Mouse (Mus musculus) hindlimb bud, embryonic 11.5 days (tissue): ENCODE measurements around the gene Kdm8.

ENCODE experiments used
- DNase-seq: peaks from one replicate; pipeline ENCODE4 v3.0.0-alpha.2; 2012; ENCODE audit warnings: low read depth, low spot score; ENCODE audit errors: extremely low spot score

Kdm8 gene

DNA sequence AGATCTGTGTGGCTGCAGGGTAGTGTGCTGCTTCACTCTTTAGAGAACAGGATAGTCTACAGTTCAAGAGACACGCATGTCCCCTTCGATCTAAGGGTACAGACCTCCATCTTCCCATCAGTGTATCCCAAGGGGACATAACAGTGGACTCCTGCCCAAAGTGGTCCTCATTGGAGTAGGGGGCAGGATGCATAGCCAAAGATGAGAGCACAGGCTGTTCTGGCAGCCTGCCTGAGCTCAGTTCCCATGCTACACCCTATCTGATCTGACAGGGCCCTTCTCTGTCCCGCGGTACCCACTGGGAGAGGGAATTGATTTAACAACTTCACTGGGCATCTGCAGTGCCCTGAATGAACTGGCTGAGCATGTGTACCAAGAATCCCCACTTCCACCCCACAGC is 9.2 kb downstream of the Kdm8 start:
- no peak for DNase-seq

DNA sequence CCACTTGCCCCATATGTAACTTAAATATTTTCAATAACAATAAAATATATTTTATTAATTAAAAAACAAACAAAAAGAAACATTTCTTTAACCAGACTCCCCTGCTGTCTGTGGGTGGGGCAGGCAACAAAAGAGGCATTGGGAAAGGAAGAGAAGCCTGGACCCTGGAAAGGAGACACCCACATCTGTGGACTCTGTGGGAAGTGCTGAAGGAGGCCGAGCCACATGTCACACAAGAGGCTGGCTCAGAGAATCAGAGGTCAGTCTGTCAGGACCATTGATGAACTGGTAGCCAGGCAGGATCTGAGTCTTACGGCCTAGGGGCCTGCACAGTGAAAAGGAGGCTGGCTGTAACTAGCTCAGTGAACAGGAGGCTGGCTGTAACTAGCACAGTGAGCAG is 17.7 kb downstream of the Kdm8 start:
- DNase-seq = no peak

DNA sequence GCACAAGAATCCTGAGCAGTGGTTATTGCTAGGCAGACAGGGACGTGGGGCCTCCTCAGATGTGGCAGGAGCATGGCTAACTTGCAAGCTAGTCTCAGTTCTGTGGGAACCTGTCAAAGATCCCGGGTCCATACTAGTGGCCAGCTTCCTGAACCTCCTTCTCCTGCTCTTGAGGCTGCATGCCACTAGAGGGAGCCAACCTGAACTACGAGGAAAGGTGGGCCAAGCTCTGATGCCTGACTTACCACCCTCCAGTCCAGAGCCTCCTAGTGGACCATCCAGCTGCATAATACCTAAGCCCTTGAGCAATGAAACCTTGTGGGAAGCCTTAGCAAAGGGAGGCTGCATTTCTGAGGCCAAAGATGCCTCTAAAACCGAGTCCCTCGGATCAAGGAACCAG is 25.5 kb downstream of the Kdm8 start:
- DNase-seq = peak; percentile 39

DNA sequence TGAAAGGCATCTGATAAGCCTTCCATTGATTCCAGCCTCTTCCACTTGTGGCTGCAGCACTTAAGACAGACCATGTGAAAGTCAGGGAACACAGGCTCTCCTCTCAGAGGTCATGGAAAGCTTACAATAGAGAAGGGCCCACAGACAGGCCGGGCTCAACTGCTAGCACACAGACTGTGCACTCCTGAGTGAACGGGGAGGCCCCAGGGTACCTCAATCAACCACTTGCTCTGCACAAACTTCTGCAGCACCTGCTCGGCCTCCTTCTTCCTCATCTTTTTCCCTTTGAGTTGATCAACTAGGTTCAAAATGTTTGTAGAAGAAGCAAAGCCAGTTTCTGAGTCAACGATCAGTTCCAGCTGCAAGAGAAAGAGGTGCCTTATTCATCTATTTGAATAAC is 26.4 kb downstream of the Kdm8 start:
- DNase-seq = no peak

DNA sequence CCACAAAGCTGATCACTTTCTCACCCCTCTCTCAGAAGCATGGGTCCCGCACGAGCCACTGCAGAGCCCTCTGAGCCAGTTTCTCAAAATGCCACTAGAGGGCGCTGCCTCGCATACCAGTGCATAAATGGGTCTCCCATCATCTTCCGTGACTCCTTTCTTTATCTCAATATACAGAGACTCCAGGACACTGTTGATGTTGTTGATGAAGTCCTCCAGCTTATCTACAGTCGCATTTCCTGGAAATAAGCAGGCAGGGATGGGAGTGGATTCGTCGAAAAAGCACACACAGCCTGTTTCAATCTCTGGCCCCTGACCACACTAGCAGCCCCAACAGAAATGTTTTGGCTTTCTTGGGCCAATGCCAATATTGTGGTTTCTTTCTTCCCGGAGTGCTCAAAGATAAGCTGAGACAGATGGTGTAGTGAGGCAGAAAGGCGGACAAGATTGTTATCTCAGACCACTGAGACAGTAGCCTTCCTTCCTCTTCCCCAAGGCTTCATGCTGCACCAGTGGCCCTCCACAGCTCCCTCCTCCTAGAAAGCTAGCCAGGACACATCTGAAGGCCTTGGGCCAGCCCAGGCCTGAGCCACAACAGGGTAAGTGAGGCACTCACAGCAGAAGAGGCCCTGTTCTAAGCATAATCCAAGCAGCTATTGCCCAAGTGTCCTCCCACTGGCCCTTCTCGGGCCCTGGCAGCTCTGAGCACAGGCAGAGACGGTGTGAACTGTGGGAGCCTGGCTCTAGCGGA is 27.7 kb downstream of the Kdm8 start:
- DNase-seq = peak; percentile 50

DNA sequence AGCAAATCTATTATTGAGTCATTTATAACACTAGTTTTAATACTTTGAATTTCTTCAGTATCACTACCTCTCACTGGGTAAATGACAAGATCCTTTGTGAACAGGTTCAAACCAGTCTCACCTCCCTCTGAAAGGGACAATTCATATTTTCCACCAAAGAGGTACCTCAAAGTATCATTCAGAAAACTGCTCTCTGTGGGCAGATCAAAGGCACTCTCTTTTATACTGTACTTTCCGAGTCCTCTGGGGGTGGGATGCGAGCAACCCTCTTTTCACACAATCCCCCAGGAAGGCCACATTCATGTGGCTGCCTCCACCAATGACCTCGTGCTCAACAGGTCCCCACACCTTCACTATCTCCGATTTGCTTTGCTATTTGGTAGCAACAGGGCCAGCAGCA is 30.1 kb downstream of the Kdm8 start:
- DNase-seq = no peak

DNA sequence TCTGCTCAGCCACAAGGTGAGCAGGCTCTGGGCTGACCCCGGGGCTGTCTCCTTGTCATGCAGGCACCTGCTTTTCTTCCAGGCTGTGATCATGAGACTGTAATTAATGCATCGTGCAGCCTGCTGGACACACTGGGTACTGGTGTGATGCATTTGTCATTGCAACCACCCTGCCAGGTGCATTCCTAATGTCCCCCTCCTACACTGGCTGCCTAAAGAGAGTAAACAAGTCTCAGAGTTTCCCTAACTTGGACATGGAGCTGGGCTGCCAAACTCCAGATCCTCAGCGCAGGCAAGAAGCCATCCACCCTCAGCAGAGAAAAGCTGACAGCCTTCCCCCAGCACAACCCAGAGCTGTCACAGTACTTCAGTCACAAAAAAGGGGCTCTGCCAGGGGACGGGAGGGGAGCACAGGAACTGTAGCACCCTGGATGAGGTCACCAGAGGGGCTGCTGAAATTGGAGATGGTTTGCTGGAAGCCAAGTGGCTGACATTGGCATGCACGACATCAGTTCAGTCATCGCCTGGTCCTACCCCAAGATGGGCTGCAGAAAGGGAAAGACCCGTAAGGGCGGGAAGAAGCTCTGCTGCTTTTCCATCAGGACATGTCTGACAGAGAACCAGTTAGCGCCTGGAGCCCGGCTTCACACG is 31.2 kb downstream of the Kdm8 start:
- DNase-seq = no peak

DNA sequence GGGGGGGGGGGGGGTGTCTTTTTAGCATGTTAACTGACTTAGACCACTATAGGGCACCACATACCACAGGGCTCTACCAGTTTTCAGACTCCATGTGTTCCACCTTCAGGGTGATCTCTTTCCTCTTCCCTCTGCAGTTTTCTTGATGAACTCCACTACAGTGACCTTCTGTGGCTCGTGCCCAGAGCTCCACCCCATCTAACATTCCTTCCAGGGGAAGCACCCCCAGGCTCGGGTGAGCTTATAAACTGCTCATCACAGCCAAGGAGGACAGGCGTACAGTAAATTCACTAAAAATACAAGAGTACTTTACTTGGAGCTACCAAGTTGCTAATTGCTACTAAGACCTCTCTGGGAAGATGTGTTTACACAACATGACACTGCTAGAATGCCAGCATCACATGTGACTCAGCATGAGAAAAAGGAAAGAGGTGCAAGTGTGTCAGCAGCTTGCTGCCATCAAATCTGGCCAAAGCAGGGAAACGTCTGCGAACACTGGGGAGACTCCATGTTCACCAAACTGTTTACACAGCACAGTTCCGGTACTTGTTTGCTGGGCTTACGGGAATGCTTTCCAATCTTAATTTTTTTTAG is 34.0 kb downstream of the Kdm8 start:
- DNase-seq = no peak

DNA sequence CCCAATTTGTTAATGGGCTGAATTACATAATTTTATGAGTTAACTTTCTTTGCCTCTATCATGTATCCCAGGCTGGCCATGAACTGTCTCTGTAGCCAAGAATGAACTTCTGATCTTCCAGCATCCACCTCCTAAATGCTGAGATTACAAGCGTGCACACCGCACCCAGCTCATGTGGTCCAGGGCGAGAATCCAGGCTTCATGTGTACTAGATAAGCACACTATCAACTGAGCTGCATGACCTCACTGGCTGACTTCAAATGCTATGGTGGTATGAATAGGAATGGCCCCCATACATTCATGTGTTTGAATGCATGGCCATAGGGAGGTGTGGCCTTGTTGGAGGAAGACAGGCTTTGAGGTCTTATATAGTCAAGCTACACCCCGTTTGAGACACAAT is 36.0 kb downstream of the Kdm8 start:
- no peak for DNase-seq

DNA sequence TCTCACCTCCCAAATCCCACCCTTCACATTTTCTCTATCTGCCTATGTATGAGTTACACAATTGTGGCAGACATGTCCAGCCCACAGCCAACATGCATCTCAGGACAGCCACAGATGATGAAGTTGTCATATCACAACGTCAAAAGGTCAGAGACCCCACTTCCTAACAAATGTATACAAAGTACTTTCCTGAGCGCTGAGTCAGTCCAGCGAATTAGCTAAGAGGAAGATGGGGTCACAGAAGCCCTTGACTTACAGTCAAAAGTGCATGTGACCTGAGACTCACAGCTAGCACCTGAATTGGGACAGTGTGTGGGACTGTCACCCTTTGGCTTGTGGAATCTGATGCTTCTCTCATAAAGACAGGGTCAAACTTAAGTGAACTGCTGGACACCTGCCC is 37.9 kb downstream of the Kdm8 start:
- no peak for DNase-seq

DNA sequence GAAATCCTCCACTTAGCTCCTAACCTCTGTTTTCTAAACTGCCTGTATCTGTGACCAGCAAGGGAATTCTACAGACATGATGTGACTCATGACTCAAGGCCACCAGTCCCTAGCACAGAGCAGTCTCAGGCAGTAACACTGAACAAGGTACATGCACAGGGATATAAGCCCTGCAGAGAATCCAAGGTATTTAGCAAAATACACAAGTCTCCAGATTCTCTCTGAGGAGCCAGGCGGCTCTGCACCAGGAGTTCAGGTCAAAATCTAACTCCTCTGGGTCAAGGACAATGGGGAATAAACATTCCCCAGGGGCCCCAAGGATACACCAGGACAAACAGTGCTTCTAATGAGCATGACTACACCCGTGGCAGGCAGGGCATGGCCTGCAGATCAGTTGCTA is 38.4 kb downstream of the Kdm8 start:
- no peak for DNase-seq

DNA sequence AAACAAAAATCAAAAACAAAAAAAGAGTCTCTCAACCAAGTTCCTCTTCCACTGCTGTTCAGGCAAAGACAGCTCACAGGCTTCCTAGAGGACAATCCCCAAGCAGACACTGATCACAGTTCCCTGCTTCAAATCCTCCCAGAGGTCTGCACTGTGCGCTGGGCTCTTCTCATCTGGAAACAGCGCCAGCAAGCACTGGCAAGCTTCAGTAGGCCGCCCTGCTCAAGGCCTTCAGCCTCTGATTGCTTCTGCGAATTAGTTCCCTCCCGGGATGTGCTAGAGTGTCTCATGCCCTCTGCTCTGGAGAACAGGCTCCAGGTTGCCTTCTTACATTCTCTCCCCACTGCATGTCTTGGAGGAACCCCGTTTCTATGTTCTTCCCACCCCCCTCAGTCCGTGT is 40.3 kb downstream of the Kdm8 start:
- no peak for DNase-seq

DNA sequence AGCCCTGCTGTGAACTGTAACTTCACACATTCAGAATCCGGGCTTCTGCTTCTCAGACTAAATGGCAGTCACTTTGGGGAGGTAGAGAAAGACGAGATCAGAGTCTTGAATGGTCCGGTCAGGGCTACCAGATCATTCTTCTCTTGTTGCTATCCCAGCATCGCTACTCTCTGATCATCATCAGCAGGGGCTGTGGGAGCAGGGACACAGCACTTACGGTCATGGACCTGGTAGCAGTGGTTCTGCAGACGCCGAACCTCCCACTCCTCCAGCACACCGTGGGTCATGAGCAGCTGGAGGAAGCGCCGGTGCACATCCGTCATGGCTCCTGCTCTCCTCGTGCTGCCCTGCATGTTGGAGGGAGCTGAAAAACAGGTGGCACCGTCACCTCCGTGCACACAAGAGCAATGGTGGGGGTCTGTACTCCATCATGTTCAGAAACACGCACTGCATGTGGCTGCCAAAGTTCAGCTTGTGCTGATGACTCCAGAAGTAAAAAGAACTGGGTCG is 41.7 kb downstream of the Kdm8 start:
- DNase-seq = no peak

DNA sequence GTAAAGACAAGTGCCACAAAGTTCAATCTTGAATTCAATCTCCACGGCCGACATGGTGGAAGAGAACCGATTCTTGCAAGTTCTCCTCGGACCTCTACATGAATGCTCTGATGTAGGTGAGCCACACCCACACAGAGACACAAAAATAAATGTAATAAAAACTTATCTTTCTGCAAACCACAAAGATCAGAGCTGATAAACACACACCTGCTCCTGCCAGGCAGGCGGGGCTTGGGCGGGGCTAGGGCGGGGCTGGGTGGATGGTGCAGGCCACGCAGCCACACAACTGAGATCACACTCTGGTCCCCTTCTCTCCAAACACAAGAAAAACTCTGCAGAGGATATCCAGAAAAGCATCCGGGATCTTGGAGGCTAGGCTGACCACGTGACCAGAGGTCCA is 42.6 kb downstream of the Kdm8 start:
- no peak for DNase-seq

DNA sequence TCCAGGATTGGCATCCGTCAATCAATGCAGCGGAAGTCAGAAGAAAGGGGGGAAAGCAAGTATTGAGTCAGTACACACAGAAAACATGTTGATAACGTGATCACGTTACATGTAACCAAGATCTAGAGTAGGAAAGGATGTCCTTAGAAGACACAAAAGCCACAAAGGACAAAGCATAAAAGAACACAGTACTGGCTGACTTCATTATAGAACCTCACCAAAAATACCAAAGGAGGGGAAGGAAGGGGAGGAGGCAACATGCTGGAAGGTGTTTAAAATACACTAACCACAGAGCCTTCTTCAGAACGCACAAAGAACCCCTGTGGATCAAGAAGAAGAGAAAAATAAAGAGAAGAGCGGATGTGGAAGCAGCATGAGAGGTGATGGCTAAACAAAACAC is 44.2 kb downstream of the Kdm8 start:
- no peak for DNase-seq

DNA sequence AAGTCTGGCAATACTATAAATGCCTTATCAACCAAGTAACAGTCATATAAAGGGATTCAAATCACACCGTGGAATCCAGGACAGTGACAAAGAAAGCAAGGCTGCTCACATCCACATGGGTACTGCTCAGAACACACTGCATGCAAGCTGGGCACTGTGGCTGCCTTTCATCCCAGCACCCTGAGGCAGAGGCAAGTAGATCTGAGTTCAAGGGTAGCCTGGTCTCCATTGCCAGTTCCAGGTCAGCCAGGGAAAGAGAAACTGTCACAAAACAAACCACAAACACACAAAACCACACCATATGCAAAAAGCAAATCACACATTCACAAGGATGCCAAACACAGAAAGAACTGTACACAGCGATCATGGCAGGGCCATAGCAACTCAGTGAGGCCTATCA is 45.2 kb downstream of the Kdm8 start:
- DNase-seq = no peak

DNA sequence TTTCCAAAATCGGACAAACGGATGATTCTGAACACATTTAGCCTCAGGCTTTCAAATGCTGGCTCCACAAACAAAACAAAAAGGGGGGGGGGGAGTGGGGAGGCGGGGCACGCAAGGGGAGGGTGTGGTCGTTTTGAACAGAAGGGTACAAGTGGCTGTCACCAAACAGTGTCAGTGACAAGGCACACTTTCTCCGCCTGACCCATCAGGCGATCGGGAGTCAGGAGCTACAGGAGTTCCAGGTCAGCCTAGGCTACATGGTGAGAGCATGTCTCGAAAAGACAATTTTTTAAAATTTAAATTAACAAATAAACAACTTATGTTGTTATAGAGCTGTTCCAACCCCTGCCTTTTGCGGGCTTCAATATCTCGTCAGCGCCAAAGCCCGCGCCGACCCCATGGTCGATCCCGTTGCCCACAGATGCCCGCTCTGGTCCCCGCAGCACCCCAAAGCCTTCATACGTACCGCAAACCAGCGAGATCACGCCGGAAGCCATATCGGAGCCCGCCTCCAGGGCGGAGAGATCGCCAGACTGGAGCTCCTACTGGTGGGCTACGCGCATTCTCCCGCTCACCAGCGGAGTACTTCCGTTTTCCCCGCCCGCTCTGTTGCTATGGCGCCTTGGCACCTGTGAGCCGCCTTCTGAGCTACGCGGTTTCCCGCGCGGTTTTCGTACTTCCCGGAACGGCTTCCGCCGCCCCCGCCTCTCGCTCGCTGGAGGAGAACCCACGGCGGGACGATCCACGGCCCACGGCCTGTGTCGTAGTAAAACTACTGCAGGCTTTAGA is 46.7 kb downstream of the Kdm8 start, which contains the start of gene Nsmce1:
Gene Nsmce1, minus strand, starts transcription at position 650 of the 789 bp plus-strand sequence.
- peak; percentile 77 for DNase-seq

DNA sequence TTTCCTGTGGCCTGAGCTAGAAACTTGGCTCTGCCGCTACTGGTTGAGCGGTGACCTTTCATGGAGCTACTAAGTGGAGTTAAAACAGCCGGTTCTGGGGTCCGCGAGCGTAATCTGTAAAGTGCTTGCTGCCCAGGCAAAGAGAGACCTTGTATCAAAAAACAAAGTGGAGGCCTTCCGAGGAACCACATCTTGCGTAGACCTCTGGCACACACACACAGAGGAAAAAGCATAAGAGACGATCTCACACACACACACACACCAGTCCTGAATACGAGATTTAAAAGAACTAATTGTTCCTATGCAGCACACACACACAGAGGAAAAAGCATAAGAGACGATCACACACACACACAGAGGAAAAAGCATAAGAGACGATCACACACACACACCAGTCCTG is 47.3 kb downstream of the Kdm8 start:
- no peak for DNase-seq

DNA sequence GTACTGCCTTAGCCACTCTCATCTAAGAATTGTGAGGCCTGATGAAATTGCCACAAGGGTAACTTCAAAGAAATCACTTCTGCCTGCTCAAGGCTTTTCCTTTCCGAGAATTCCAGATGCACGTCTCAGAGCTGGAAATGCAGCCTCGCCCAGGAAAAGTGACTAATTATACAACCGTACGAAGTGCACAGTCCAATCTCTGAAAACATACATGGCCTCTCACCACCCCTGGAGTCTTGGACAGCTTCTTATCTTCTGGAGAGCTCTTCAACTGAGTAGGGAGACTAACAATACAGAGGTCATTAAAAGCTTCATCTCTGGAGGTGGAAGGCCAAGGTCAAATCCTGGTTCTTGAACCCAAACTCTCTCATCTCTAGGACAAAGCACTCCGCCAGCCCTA is 48.1 kb downstream of the Kdm8 start:
- DNase-seq = no peak

DNA sequence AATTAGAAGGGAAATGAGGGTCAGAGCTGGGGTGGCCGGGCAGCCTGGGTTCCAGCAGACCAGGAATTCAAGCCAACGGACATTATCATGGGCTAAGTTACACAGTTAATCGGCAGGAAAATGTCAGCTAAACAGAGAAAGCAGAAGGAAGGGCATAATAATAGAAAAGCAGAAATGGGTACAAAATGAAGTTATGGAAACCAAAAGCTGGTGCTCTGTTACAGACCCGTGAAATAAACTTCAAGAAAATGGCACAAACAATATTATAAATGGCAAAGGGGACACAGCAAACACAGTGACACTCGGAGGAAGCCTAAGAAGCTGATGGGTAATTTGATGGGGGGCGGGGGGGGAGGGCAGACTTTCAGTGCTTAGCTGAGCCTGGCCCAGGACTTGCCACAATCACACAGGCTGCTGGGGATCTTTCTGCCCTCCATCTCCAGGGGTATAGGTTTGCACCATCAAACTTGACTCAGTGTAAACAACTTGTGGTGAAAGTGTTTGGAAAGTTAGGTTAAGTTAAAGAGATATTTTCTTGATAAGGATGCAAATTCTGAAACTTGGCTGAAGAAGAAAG is 51.5 kb downstream of the Kdm8 start:
- DNase-seq = no peak
